Mouse (Mus musculus) gonadal fat pad, adult 2 months (tissue): Measurements from ENCODE around the gene Hnrnpab. TPM values are rescaled to one million over a fixed set of nuclear protein-coding genes. Genes with fewer than 3 reads are reported as not detected.

ENCODE experiments used
- DNase-seq: peaks from one replicate; pipeline ENCODE4 v3.0.0-alpha.2; 2012; ENCODE audit warnings: low read depth
- polyA plus RNA-seq: library from polyadenylated mRNA; depleted of rRNA; stranded (reverse); fragments of >200 nt; gene quantifications from 2 replicates; pipeline ENCODE4 v1.2.3, GENCODE M21; 2012; rRNA removed

Hnrnpab gene
- polyA plus RNA-seq, result 113 and 206 TPM in 2 replicates

- peak; percentile 62 for DNase-seq
Measured at GRCm38 (mm10) chr11:51606447-51607095, at the start of gene Hnrnpab. Gene Hnrnpab, minus strand, starts transcription at chr11:51606847.

- DNase-seq, result no peak
Measured at GRCm38 (mm10) chr11:51654891-51655290, 48.2 kb upstream of the Hnrnpab start.

DNA sequence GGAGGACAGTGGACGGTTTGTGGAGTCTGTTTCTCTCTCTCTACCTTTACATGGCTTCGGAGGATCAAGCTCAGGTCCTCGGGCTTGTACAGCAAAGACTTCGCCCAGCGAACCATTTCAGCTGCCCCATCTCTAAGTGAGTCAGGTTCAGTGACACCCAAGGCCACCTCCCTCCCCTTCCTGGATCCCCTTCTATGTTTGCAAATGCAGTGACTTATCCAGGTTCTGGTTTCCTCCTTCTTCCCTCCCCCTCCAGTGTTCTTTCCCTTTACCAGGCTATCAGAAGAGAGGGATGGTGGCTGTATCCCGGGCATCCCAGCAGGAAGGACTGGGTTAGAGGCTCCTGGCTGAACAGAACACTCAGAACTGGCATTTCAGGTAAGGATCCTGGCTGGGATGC is 47.1 kb upstream of the Hnrnpab start:
- no peak for DNase-seq

- DNase-seq, result no peak
Measured at GRCm38 (mm10) chr11:51652889-51653418, 46.3 kb upstream of the Hnrnpab start.

DNA sequence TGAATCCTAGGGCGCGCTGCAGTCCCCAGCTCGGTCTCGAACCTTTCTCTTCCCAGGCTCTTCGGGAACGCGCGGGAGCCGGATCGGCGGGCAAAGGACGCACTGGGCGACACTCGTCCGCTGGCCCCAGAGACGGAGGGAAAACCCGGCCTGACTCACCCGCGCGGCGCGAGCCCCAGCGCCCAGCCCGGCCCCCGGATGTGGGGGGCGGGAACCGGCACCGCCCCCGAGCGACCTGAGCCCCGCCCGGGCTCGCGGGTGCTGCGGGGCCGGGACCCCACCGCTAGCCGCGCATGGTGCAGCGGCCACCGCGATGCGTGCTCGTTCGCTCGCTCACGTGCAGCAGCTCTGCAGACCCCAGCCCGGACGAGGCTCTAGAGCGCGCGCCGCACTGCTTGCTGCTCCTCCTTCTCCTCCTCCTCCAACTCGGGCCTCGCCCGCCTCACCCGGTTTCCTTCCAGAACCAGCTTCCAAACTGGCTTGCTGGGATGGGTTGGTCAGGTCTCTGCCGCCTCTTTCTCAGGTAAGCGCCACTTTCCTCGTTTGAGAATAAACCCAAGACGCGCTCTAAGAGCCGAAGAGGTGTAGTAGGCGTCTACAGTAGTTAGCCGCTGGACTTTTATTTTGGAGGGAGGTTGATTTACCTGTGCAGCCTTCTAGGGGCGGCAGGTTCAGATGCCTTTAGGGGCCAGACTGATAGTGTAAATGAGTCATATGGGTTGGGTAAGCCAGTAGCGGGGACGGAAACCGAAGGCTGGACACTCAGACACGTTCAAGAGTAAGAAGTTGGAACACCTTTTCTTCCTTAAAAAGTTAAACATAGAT is 44.3 kb upstream of the Hnrnpab start, which contains the start of the genes N4bp3 and D930048N14Rik:
Gene N4bp3, minus strand, starts transcription at position 152 of the 825 bp plus-strand sequence.
Gene D930048N14Rik, plus strand, starts transcription at position 264 of the 825 bp plus-strand sequence.
- DNase-seq, result no peak

DNA sequence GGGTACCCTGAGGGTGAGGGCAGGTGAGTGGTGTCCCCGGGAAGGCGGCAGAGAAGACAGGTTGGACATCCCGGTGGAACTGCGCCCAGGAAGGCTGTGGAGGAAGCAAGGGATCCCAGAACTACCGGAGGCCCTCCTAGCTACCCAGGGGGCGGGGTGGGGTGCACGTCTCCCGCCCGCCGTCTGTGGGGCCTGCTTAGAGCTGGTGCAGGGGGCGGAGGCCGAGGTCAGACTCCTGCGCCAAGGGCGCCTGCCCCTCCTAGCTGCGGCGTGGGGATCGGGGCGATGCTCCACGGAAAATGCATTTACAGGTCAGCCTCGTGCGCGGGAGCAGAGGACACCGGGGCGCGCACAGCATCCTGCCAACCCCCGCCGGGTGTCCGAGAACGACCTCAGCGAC is 43.6 kb upstream of the Hnrnpab start:
- DNase-seq, result no peak

- no peak for DNase-seq
Measured at GRCm38 (mm10) chr11:51649889-51650199, 43.2 kb upstream of the Hnrnpab start.

DNA sequence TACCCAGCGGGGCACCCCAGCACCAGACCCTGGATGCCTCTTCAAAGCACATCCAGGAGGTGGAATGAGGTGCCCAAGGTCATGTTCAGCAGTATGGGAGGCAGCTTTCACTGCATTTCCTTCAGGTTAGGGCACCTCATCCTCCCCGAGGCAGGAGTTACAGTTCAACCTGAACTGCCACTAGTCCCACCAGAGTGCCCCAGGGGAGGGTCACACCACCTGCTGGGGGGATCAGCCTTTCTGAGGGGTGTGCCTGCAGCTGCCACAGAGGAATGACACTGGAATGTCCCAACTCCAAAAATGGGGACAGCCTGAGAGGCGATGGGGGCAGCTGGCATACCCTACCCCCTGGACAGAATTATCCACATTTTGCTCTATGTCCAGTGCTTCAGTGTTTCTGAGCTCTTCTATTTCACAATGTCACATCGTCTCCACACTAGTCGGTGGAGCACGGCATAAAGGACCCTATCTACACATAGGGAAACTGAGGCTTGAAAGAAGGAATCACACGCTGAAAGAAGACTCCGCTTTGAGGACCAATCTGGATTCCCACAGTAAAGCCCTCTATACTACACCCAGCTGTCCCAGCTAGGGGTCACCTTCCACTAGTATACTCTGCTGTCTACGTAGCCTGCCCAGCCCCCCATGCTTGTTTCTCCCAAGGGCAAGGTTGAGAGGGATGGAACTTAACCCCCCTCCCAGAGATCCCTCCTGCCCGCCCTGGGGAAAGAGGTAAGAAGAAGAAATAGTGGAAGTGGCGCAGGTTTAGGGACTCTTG is 42.7 kb upstream of the Hnrnpab start:
- no peak for DNase-seq

GRCm38 (mm10) chr11:51648566-51648965 is 41.9 kb upstream of the Hnrnpab start:
- no peak for DNase-seq

DNA sequence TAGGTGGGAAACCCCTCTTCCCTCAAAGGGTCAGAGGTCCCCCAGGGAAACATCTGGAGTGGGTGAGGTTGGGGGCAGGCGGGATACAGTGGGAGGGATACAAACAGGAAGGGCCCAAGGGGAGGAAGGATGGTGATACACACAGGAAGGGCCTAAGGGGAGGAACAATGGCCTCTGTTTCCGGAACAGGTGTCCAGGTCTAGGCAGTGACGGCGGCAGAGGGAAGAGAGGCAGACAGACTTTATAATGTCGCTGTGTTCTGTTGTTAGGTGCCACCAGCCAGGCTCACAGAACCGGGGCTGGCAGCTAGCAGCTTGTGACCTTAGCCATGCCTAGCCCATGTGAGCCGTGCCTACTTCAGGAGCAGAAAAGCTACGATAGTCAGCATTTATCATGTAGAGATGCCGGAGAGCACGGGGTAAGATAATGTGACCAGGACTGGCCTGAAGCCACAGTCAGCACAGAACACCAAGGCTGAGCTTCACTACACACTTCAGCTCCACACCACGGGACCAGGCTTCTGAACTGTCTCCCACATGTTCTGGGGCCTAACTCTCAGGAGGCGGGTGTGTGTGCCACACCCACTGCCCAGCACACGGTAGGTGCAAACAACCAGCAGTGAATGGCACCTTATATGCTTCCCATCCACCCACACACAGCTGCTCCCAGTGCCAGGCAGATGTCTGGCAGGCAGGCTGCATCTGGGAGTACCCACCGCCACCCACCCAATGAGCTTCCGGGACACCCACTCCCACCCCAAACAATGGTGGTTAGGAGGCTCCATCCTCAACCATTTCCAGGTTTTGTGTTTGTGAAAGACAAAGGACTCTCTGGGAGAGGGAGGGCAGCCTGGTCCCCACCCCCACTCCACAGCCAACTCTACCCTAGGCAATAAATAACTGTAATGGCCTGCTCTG is 40.4 kb upstream of the Hnrnpab start:
- DNase-seq, result no peak

- DNase-seq, result no peak
Measured at GRCm38 (mm10) chr11:51646245-51646644, 39.6 kb upstream of the Hnrnpab start.

GRCm38 (mm10) chr11:51645293-51645692 is 38.6 kb upstream of the Hnrnpab start:
- DNase-seq, result no peak

- no peak for DNase-seq
Measured at GRCm38 (mm10) chr11:51644217-51644616, 37.6 kb upstream of the Hnrnpab start.

GRCm38 (mm10) chr11:51643761-51644160 is 37.1 kb upstream of the Hnrnpab start:
- DNase-seq, result no peak

- DNase-seq, result no peak
Measured at GRCm38 (mm10) chr11:51643202-51643601, 36.6 kb upstream of the Hnrnpab start.

DNA sequence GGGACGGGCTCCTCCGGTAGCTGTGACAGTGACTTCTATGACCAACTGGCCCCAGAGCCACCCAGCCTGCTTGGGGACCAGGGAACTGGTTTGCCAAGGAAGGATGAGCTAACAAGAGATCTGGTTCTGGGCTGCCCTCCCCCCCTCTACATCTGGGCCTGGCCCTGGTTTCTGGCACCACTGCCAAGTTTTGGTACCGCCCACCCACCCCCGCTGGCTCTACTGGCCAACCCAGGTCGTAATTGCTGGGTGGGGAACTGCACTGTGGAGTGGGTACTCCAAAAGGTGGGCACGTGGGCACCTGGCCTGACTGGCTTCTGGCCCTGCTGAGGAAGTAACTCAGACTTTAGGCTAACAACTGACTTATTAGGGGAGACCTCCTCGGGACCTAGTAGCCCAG is 34.1 kb upstream of the Hnrnpab start:
- DNase-seq, result no peak

DNA sequence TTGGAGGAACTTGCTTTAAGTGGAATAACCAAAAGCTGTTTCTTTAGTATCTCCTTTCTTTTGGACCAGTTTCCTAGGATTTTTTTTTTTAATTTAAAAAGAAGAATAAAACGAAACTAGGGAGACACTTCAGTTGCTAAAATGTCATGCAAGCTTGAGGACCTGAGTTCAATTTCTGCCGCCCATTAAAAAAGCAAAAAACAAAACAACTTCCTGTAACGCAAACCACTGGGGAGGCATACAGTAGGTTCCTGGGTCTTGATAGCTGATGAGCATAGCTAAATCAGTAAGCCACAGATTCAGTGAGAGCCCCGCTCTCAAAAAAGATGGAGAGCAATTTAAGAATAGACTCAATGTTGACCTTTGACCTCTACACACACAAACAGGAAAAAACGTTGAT is 31.9 kb upstream of the Hnrnpab start:
- DNase-seq, result no peak

GRCm38 (mm10) chr11:51637971-51638414 is 31.3 kb upstream of the Hnrnpab start:
- no peak for DNase-seq

GRCm38 (mm10) chr11:51636323-51636684 is 29.7 kb upstream of the Hnrnpab start:
- no peak for DNase-seq

DNA sequence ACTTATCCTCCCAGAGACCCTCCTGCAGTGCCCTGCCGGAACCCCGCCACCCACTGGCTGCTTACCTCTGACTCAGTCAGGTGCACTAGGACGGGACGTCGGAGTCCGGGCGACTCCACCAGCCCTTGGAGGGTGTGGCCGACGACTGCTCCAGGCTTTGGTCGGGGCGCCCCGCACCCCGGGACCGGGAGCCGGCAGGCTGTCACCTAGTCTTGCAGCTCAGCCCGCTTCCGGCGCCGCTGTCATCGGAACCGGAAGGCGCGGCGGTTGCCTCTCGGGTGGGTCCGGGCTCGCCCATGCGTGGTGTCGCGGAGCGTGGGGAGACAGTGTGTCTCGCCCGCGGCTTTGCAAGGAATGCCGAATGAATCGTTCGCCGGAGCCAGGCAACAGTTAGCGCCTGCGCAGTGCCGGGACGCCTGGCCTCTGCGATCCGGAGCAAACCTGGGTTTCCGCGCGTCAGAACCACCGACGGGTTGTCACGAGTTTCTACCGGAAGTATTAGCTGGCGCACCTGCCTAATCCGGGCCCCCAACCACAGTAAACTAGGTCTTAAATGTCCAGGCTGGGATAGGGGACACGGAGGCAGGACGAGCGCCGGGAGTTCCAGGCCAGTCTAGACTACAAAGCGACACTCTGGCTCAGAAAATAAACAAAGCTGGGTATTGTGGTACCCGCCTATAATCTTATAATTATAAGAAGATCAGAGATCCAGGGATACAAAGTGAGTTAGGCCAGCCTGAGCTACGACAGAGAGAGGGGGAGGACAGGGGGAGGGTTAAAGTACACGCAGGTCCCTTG is 29.1 kb upstream of the Hnrnpab start, which contains the start of gene Rmnd5b:
Gene Rmnd5b, minus strand, starts transcription at position 372 of the 798 bp plus-strand sequence.
- no peak for DNase-seq
